Mouse (Mus musculus): ENCODE measurements around the gene Dhx33.

Dhx33 gene

DNA sequence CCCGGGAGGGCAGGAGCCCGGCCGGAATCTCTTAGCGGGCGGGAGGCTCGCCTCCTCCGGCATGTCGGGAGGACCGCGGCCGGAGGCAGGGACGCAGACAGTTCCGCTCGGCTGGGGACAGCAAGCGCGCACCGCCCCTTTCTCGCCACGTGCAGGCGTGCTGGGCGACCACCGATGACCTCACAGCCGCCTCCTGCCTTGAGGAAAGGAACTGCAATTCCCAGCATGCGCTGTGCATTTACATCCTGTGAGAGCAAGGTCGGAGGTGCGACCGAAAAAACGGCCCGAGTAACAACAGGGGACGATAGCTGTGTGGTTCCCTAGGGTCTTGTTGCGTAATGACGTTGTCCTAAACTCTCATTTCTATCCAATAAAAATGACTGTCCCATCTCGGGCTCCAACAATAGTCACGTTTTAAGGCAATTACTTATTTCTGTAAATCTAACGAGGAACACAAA is at the start of gene Dhx33:
Gene Dhx33 (minus strand): TSS at position 122 of the 458 bp plus-strand sequence.
- peak; percentile 82 for DNase-seq (ENCODE audit: low spot score)

DNA sequence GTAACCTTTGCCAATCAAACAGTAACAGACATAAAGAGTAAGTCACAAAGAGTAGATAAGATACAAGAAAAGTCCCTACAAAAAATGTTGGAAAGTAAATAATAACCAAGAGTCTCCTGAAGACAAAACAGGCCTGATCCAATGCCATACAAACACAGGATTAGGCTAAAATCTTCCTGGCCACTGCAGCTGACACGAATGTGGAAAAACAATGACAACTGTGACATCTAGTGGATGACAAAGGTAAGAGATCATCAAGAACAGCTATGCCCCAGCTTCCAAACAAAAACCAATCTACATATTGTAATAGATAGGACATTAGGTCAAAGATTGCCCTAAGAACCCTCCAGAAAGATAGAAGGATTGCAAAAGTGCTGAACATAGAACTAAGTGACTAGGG is 48.3 kb upstream of the Dhx33 start:
- no peak for DNase-seq (ENCODE audit: low spot score)

DNA sequence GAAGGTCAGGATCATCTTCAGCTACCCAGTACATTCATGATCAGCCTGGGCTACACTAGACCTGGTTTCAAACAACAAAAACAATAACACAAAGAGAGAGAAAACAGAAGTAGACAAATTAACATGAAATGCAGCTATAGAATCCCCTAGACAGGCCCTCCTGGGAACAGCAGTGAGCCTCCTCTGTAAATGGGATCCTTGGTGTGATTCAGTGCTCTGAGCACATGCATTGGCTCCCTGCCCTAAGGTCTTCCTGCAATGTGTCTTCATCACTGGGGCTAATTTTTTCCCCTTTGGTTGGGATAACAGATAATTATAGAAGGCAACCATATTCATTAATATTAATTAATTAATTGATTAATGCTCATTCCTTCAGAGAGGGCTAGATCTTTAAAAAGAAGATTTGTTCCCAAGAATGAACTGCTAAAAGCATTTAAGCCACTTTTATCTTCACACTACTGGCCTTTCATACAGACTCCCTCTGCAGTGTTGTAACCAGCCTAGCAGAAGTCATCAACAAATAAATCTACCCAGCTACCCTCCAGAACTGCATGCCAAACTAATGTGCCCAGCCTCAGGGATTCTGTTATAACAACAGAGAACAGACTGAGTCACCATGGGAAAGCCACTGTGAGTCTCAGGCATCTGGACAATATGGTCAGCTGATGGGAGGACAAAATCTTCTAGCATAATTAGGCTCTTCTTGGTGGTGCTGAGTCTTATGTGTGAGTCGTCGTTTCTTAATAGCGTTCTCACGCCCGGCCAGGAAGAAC is 35.5 kb upstream of the Dhx33 start:
- no peak for DNase-seq (ENCODE audit: low spot score)

DNA sequence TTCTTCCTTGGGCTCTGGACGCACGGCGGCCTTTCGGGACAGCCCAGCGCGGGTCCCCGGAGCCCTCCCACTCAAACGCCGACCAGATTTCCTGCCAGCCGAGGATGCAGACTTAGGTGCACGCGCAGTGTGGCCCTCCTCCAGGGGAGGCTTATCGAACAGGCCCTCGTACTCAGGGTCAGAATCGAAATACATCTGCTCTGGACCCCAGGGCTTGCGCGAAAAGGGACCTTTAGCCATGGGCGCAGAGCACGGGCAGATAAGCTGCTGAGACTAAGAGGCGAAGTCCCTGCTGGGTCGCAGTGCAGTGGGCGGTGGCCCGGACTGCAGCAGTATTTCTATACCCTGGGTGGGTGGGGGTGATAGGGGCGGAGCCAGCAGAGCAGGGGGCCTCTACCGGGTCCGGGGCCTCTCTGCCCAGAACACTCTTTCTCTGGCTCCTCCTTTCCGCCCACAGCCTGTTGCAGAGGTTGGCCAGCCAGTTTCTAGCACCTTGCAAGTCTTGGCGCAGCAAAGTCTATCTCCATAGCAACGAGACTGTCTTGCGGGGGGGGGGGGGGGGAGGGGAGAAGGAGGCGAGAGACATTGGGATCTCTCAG is 29.0 kb upstream of the Dhx33 start, which contains the start of gene 6330403K07Rik:
Gene 6330403K07Rik (minus strand): TSS at position 351 of the 599 bp plus-strand sequence.
- DNase-seq (ENCODE audit: low spot score): peak; percentile 11

DNA sequence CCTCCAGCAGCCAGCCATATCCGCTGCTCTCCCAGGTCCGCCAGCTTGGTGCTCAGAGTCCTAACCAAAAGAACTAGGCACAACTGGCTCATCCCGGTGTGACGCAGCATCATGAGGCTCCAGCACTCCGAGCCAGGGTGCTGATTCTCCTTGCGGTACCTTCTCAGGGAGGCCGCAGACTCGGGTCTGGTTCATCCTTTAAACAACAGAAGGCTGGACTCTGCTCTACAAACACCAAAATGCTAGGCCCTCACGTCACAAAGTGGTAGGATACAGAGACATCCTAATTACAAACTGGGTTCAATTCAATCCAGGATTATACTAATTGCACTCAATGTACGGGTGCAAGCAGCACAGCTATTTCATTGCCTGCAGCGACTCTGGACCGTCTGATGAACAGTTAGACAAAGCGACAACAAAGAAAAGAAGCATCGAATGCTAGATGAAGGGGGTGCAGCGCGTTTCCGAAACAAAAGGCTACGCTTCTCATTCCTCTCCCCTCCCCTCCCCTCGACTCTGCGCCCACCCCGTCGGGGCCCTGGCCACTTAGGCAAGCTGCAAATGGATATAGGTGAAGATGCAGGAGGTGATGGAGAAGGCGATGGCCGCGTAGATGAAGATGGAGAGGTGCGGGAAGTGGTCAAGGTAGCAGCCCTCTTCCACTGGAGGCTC is 28.4 kb upstream of the Dhx33 start:
- DNase-seq (ENCODE audit: low spot score): no peak

DNA sequence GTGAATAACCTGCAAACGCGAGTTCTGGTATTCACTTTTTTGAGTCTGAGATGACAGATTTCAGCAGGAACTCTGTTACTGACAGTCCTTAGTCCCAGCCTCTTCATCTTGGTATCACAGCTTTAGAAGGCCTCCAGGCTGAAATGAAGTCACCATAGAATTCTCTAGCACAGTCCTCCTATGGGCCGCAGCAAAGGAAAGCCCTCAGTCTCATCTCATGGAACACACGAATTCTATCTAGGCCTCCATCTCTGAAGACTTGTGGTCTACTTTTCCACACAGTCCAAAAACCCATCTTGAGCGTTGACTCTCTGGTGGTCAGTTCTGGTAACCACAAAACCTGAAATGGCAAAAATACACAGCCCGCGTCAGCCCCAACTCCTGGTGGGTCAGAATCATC is 27.8 kb upstream of the Dhx33 start:
- DNase-seq (ENCODE audit: low spot score): no peak

DNA sequence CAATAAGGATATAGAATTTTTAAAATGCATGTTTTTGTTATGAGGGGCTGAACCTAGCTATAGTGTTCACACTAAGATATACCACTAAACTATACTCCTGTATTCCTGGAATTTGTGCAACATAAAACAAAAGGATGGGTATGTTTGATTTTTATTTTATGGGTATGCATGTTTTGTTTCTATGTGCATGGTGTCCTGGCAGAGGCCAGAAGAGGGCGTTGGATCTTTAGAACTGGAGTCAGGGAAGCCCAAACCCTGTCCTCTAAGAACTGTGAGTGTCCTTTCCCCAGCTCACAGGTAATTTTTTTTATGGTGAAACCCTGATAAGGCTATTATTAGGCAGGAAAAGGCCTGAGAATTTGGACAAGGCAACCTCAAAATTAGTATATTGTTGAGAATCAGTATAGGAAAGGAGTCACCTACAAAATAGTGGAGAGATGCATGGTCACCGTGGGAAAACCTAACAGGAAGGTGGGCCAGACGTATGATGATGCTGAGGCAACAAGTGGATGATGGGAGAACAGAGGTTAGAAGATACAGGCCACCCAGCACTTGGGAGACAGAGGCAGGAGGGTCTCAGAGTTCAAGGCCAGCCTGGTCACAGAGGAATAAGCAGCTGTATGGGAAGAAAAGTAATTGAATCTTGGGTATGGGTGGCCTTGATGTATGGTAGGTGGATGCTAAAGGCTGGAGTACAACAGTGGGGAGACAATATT is 25.3 kb upstream of the Dhx33 start:
- DNase-seq (ENCODE audit: low spot score): no peak

DNA sequence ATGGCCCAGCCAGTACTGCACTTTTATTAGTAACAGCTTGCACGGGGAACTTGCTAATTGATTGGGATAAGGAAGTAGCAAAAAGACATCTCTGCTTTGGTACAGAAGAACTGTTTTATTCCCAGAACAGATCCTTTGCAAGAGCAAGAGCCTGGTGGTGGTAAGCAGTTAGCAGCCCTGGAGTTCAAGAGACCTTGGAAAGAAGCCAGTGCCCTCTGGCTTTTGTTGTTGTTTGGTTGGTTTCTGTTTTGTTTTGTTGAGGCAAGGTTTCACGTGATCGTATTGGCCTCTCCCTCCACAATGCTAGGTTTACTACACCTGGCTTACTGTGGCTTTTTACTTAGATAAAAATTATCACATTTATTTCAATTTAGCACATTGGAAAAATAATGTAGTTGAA is 24.0 kb upstream of the Dhx33 start:
- no peak for DNase-seq (ENCODE audit: low spot score)

DNA sequence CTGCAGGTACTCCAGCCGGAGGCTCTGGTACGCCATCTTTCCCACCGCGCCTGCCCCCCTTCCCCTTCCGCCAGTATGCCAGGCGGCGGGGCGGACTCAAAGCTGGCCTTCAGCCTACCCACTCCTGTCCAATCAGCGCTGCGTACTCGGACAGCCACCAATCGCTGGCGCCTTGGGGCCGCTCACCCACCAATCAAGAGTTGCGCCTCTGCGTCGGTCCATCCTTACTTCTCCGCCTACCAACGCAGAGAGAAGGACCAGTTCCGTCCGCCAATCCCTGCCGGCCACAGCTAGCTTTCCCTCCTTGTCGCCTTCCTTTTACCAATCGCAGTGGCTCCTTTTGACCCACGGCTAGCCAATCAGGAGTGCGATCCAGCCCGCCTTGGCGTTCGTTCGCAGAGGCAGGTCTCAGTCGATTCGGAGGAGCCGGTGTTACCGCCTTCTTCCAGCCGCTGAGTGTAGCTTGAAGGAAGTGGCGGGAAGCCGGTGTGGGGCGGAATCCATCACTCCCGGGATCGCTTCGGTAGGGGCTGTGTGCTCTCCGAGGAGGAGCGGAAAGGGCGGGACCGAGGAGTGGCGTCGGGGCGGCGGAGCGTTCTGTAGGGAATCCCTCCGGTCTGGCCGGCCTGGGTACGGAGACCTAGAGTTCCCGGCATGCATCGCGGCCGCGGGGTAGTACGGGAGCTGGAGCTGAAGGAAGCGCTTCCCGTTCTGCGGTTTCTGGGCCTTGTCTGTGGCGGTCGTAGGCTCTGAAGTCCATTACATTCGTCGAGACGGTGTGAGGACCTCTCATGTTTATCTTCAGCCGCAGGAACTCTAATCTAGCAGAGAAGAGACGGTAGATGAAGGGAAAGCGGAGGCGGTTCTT is 15.2 kb upstream of the Dhx33 start, which contains the start of the genes Mis12 and Derl2:
Gene Mis12 (plus strand): TSS at position 411 of the 868 bp plus-strand sequence.
Gene Derl2 (minus strand): TSS at position 641 of the 868 bp plus-strand sequence.
- DNase-seq (ENCODE audit: low spot score): peak; percentile 94

DNA sequence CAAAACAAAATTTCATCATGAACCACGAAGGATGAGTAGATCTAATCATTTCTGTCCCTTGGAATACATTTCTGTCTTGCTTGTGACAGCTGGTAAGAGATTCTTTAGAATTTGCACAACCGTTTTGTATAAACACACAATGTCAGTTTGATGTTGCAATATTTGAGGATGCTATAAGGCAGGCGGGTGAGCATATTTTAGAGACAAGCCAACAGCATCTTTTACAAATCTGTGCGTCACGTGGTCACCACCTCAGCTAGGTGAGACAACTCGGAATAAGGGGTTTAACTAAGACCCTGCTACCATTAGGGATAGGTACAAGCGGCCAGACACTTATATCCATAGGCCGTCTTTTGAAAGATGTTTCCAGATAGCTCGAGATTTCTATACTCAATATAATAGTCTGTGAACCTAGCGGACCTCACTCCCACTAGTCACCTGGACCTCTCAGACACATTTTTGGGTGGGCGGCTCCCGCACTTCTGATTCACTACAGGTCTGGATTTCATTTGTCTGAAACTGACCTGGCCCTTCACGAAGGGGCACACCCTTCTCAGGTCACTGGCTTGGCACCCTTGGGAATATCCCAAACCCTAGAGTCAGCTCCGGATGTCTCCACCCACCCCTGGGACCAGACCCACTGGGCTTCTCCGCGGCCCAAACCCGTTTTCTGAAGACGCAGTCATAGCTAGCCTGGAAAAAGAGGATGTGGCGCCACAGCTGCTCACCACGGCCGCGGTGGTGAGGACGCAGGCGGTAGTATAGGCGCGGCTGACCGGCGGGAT is 14.4 kb upstream of the Dhx33 start:
- DNase-seq (ENCODE audit: low spot score): no peak

DNA sequence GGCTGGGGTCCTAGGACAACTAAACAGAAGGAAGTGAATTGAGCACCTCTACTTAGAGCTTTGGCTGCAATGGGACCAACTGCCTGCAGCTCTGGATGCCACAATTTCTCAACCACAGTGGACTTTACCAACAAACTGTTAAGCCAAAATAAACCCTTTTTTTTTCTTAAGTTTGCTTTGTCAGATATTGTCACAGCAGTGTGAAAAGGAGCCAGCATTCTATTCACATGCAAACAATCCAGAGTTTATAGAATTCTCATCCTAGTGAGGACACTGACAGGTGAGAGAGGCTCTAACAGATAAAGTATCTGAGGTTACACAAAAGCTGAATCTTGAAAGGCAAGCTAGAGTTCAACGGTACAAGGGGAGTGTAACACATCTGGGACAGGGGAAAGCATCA is 12.8 kb upstream of the Dhx33 start:
- DNase-seq (ENCODE audit: low spot score): no peak

DNA sequence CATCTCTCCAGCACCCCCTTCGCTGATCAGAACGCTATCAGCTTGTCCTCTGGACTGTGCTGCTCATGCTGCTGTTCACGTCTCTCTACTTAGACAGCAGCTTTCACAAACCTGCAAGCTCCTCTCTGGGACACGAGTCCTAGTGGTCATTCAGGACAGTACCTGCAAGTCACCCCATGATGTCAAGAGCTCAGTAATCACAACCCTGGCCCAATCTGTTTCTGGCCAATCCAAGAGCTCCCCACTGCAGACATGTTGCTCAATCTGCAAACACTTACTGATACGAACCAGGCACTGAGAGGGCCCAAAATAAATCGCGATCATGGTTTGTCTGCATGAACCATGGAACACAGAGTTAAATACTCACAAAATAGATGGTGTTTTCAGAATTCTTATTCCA is 8.5 kb upstream of the Dhx33 start:
- DNase-seq (ENCODE audit: low spot score): no peak

DNA sequence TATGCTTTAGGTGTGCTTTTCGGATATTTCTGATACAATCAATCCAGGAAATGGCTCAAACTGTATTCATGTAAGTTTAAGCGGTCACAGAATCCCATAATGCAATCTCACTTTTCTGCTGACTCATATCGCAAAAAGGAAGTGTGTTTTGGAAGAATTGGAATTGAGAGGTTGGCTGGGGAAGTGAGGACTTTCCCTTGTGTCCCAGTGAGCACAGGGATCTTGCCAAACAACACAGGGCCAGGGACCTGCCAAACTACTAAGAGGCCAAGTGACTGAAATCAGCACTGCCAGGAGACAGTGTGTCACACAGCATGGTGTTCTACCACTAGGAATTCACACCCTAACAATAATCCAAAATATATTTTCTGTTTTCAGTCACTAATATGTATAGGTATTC is 4.1 kb upstream of the Dhx33 start:
- no peak for DNase-seq (ENCODE audit: low spot score)

DNA sequence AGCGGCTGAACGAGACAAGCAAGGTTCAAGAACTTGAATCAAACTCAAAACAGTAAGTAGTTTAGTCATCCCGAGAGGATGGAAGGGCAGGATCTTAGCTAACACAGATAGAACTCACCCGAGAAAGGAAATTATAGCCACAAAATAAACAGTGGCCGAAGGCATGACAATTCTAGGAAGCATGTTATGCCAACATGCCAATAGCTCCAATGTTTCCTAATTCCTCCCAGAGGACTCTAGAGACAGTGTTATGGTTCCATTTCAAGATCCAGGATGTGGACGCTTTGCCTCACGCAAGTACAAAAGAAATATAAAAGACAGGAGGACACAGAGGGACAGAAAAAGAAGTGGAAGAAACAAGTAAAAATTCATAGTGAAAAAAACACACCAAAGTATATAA is 3.6 kb upstream of the Dhx33 start:
- DNase-seq (ENCODE audit: low spot score): no peak

DNA sequence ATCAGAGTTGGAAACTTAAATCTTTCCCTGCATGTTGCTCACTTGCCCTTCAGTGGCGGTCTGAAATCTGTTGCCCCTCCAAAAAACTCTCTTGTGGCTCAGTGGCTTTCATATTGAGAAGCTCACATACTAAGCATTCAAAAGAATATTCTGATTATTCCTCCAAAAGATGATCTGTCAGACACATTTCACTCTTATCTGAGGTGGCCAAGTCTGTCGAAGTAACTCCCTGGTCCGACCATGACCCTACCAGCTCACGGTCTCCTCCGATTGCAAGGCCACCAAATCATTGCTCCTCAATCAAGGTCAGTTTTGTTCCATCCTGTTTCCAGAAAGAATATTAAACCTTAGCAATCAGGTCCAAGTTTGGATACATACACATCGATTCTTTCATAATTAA is 2.8 kb upstream of the Dhx33 start:
- DNase-seq (ENCODE audit: low spot score): no peak

DNA sequence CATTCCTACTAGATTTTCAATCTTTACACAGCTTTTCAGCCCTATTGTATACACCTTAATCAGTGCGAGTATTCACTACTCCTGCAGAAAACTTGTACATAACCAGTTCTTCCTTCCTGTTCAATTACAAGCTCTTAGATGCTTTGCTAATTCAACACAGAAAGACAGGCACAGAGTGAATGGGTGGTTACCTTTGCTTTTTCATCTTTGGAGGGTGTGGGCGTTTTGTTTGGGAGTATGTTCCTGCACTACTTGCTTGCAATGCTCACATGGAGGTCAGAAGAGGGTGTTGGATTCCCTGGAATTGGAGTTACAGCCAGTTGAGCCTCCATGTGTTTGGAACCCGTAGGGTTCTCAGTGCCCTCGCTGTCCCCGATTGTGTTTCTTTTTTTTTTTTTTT is 809 bp upstream of the Dhx33 start:
- no peak for DNase-seq (ENCODE audit: low spot score)

DNA sequence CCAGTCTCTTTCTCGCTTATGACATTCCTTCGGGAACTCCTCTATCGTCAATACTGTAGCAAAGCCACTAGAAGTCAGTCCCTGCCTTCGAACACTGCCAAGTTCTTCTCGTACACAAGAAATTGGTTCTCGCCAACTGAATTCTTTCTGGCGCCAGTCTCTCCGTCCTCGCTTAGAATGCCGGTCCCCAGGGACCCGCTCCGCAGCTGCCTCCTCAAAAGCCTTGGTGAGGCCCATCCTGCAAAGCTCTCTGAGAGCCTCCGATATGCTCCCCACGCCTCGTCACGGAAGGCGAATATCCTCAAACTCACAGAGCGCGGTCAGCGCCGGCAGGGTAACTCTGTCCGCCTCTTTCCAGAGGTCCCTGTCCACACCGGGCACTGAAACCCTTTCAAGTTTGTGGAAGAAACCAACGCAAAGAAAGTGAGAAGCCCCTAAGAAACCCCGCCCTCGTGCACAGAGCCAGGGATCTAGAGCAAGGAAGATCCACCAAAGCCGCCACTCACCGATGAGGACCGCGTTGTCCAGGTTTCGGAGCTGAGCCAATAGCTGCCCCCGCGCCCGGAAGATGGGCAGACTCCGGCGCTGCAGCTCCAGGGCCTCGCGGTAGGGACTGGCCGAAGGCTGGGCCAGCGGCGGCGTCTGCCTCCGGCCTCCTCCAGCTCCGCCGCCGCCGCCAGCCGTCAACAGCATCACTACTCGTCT is 474 bp downstream of the Dhx33 start:
- DNase-seq (ENCODE audit: low spot score): no peak

DNA sequence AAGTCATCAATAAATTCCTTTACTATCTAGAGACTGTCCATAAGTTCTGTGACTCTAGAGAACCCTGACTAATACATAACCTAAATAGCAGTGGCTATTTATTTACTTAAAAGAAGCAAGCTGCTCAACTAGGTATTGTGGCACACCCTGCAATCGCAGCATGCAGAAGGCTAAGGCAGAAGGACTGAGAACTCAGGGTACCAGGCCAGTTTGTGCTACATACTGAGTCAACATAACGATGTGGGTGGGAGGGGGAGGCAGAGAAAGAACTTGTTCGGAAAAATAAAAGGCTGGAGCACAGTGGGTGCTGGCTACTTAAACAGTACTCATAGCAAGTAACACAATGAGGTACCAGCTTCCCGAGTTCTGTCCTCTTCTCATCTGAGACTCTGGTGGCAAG is 3.1 kb downstream of the Dhx33 start:
- DNase-seq (ENCODE audit: low spot score): no peak

DNA sequence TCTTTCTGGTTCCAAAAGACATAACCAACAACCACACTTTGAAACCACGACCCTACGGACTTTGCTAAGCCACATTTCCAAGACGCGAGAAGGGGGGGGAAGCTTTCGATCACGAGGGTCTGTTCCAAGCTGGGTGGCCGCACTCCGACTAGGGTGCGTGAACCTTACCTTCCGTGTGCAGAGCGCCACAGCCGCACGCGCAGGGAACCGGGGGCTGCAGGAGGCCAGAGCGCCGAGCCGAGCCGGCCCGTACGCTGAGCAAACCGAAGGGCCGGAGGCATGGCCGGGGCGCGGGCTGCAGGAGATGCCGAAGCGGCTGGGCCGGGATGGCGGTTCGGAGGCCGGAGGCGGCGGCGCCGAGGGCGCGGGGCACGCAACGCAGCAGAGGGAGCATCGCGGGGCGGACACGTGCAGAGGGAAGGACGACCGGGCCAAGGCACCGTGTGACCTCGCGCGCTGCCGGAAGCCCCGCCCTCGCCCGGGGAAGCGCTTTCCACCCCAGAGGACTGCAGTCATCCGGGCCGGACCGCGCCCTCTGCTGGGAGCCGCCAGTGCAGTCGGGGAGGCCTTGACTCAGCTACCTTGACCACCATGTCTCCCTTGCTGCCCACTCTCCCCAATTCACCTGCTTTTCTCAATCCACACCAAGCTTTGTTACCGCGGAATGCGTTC is 21.5 kb downstream of the Dhx33 start, which contains the start of gene C1qbp:
Gene C1qbp (minus strand): TSS at position 470 of the 672 bp plus-strand sequence.
- DNase-seq (ENCODE audit: low spot score): peak; percentile 93
